Mouse (Mus musculus) heart, embryonic 13.5 days (tissue): ENCODE data around the gene Celf5. TPM values are rescaled to one million over a fixed set of nuclear protein-coding genes. Genes with fewer than 3 reads are reported as not detected.
A peak's percentile ranks its signal among the peaks of the same experiment; 100 is the strongest.

Experiments
- ATAC-seq: fragments of 200-750 bp; cut with Nextera tagmentation; 2 replicates; pipeline ENCODE4 v1.8.0; 2017; ENCODE audit warnings: moderate TSS enrichment; ENCODE audit not compliant: insufficient number of reproducible peaks, low FRiP score, low TSS enrichment; ENCODE audit errors: extremely low read depth
- H3K27ac ChIP-seq: fragments of 300-500 bp; sonication (generic); replicated peaks from 2 replicates; pipeline ENCODE4 v1.5.1; 2015; ENCODE audit warnings: moderate library complexity, mild to moderate bottlenecking, inconsistent platforms
- H3K27me3 ChIP-seq: fragments of 300-500 bp; sonication (generic); replicated peaks from 2 replicates; pipeline ENCODE4 v1.6.1; 2015; ENCODE audit warnings: mild to moderate bottlenecking, inconsistent platforms
- H3K36me3 ChIP-seq: fragments of 300-500 bp; sonication (generic); 2 replicates; pipeline ENCODE4 v1.6.1; 2015; ENCODE audit warnings: mild to moderate bottlenecking, inconsistent platforms
- H3K4me1 ChIP-seq: fragments of 300-500 bp; sonication (generic); 2 replicates; pipeline ENCODE4 v1.6.1; 2015; ENCODE audit warnings: inconsistent platforms
- H3K4me2 ChIP-seq: fragments of 300-500 bp; sonication (generic); 2 replicates; pipeline ENCODE4 v1.6.1; 2015; ENCODE audit warnings: inconsistent platforms, mild to moderate bottlenecking, moderate library complexity
- H3K4me3 ChIP-seq: fragments of 300-500 bp; sonication (generic); 2 replicates; pipeline ENCODE4 v1.5.1; 2015; ENCODE audit warnings: moderate library complexity, mild to moderate bottlenecking, inconsistent platforms
- H3K9ac ChIP-seq: fragments of 300-500 bp; sonication (generic); 2 replicates; pipeline ENCODE4 v1.6.1; 2015; ENCODE audit warnings: inconsistent platforms, mild to moderate bottlenecking, moderate library complexity
- H3K9me3 ChIP-seq: fragments of 300-500 bp; sonication (generic); 2 replicates; pipeline ENCODE4 v1.6.1; 2016; ENCODE audit warnings: inconsistent platforms
- WGBS: fragments of 180-500 bp; shearing (Covaris S2); methylation state at CpG from one replicate; pipeline ENCODE4 v1.1.7; 2015; ENCODE audit warnings: mixed read lengths; 5-methylcytosine and 5-hydroxymethylcytosine counted together
- polyA plus RNA-seq: library from polyadenylated mRNA; unstranded; fragments of >200 nt; fragmentation: Nextera tagmentation; extraction: Ambion mirVana; gene quantifications from 2 replicates; pipeline ENCODE4 v1.2.1, GENCODE M21; 2015

Celf5 gene
- polyA plus RNA-seq, 1 experiment from 2014 or later = 0.16 TPM

DNA sequence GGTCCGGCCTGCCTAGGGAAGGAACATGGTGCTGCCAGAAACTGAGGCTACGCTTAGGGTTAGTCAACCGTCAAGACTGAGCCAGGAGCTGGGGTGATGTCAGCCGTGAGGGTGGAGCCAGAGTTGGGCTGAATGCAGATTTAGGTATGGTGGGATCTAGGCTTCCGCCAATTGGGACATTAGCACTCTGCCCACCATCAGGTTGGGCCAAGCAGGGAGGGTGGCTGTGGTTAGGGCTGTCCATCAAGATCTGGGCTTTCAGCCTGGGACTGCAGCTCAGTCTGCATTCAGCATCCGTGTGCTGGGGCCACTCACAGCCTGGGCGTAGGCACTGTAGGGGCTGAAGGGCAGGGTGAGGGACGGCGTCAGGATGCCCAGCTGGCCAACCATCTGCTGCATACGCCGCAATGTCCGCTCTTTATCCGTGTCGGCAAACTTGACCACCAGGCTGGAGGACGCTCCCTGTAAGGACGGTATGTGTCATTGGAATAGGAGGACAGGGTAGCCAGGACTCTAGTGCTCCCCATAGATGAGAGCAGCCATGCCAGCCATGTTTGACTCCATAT, 14.8 kb downstream of the Celf5 start:
- whole genome bisulfite sequencing = 76% methylated on average over 16 of the region's 16 CpGs
- H3K4me3 ChIP-seq = no peak overlapping the region
- no peak overlapping the region for H3K9ac ChIP-seq
- no peak for ATAC-seq
- no peaks in the 10 kb centered on the region for H3K36me3 ChIP-seq
- H3K9me3 ChIP-seq = no peaks in the 10 kb centered on the region
- H3K4me2 ChIP-seq = no peak overlapping the region
- H3K4me1 ChIP-seq = peaks cover 10% of the 10 kb centered on the region
- no peak overlapping the region for H3K27ac ChIP-seq
- peaks cover 100% of the 10 kb centered on the region for H3K27me3 ChIP-seq

DNA sequence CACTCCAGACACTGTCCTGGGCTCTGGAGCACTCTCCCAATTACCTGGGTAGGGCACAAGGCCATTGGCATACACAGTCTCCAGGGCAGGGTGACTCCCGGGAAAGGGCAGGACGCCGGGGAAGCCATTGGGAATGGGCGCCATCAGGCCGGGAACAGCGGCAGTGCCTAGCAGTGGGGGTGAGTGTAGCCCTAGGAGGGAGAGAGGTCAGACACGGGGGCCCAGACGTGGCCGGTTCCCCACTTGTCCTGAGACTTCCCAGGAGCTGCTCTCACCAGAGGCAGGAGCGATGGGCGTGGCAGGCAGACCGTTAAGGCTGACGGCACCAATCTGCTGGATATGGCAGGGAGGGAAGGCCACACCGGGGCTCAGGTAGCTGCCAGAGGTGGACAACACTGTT, 15.6 kb downstream of the Celf5 start:
- no peak for ATAC-seq
- Histone ChIP-seq H3K4me3 (no peak overlapping the region), H3K9me3 (no peaks in the 10 kb centered on the region), H3K9ac (no peak overlapping the region), H3K4me1 (peaks cover 10% of the 10 kb centered on the region), H3K27ac (no peak overlapping the region), H3K4me2 (no peak overlapping the region), H3K27me3 (peaks cover 100% of the 10 kb centered on the region), H3K36me3 (no peaks in the 10 kb centered on the region)
- WGBS = 61% methylated on average over 14 of the region's 14 CpGs

DNA sequence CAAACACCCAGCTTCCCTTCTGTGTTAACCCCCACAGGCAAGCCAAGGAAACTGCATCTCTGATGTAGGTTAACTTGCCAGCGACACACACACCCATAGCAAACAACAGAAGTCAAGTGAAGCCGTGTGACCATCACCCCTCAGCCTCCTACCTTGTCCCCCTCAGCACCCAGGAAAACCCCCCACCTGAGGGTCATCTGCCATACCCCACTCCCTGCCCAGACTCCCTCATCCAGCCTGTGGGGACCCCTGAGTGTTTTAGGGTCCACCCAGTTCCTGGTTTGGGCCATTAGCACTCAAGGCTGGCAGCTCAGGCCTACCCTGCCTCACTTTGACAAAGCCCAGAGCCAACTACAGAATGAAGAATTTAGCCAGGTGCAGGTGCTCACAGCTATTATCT, 16.4 kb downstream of the Celf5 start:
- Histone ChIP-seq H3K4me2 (no peak overlapping the region), H3K9me3 (no peaks in the 10 kb centered on the region), H3K4me1 (peaks cover 10% of the 10 kb centered on the region), H3K27me3 (peaks cover 100% of the 10 kb centered on the region), H3K36me3 (no peaks in the 10 kb centered on the region), H3K27ac (no peak overlapping the region), H3K9ac (no peak overlapping the region), H3K4me3 (no peak overlapping the region)
- no peak for ATAC-seq
- WGBS = 82% methylated on average over 2 of the region's 2 CpGs

DNA sequence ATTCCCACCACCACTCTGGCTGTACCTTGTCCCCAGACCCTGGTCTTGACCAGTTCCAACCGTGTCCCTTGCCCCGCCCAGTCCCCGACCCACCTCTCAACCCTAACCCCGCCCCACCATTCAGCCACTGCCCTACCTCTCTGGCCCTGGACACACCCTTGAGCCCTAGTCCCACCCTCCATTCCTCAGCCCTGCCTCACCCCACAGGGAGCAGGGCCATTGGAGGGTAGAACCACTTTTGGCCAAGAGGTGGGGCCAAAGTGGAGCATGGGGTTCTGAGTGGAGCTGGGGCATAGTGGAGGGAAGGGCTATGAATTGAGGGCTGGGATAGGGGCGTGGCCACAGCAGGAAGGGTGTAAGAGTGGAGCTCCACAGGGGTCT, 17.3 kb downstream of the Celf5 start:
- H3K4me3 ChIP-seq = no peak overlapping the region
- no peaks in the 10 kb centered on the region for H3K36me3 ChIP-seq
- H3K27me3 ChIP-seq = peaks cover 100% of the 10 kb centered on the region
- H3K4me1 ChIP-seq = peaks cover 12% of the 10 kb centered on the region
- H3K9ac ChIP-seq = no peak overlapping the region
- ATAC-seq = no peak
- H3K4me2 ChIP-seq = no peak overlapping the region
- no peak overlapping the region for H3K27ac ChIP-seq
- H3K9me3 ChIP-seq = no peaks in the 10 kb centered on the region
- WGBS = 4% methylated on average over 5 of the region's 5 CpGs

DNA sequence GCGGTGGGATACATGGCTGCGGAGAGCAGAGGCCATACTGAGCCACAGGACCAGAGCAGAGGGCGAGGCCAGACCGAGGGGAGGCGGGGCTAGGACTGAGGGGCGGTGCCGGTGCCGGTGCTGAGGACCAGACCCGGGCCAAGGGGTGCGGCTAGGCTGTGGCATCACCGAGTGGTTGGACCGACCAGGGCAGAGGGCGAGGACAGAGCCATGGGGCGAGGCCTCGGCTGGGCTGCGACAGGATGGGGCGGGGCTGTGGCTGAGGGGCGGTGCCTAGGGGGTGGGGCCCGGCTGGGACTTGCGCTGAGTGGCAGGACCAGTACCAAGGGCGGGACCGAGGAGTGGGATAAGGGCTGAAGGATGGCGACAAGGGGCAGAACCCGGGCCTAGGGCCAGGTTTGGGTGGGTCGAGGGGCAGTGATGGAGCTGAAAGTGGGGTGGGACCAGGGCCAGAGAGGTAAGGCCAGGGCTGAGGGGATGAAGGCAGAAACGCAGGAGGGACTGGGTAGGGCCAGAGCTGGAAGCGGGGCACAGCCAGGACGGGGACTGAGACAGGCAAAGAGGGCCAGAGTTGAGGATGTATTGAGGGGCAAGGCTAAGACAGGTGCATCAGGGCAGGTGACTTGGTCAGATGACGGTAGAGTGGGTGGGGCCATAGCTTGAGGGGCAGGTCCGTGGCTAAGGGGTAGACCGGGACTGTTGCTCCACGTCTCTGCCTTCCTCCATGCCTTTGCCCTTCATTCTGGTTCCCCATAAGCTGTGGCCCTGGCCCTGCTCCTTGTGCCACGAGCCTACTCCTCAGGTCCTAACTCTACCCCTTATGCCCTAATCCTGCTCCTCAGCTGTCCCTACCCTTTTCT, 17.9 kb downstream of the Celf5 start:
- Histone ChIP-seq H3K9ac (0 out of 2 replicates have a peak overlapping the region, but pooled peaks have one; percentile 24), H3K27ac (no peak overlapping the region), H3K9me3 (no peaks in the 10 kb centered on the region), H3K4me3 (peak overlapping the region; percentile 36), H3K36me3 (no peaks in the 10 kb centered on the region), H3K4me1 (peaks cover 12% of the 10 kb centered on the region), H3K27me3 (peaks cover 100% of the 10 kb centered on the region), H3K4me2 (peak overlapping the region; percentile 55)
- WGBS = 3% methylated on average over 33 of the region's 33 CpGs
- ATAC-seq = peak; percentile 70

DNA sequence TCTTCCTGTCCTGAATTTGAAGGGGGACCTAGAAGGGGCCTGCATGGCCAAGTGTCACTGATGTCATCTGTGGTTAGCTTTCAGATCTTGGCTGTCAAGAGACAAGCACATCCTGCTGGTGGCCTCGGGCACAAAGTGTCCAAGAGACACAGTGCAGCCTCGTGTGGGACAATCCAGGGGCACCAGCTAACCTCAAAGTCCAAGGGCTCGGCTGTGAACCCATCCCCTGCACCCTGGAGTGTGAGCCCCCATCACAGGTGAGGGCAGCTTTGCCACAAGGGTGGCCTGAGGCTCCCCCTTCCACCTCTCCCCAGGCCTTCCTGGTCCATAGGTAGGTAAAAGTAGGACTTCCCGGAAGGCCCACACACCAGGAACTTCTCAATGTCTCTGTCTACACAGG, 19.0 kb downstream of the Celf5 start:
- H3K27me3 ChIP-seq = peaks cover 100% of the 10 kb centered on the region
- no peak overlapping the region; the same call in 1 of the 2 replicates for H3K4me2 ChIP-seq
- H3K4me3 ChIP-seq = no peak overlapping the region
- WGBS = 54% methylated on average over 4 of the region's 4 CpGs
- H3K9me3 ChIP-seq = no peaks in the 10 kb centered on the region
- no peaks in the 10 kb centered on the region for H3K36me3 ChIP-seq
- H3K4me1 ChIP-seq = peaks cover 12% of the 10 kb centered on the region
- H3K9ac ChIP-seq = no peak overlapping the region
- ATAC-seq = no peak
- H3K27ac ChIP-seq = no peak overlapping the region

DNA sequence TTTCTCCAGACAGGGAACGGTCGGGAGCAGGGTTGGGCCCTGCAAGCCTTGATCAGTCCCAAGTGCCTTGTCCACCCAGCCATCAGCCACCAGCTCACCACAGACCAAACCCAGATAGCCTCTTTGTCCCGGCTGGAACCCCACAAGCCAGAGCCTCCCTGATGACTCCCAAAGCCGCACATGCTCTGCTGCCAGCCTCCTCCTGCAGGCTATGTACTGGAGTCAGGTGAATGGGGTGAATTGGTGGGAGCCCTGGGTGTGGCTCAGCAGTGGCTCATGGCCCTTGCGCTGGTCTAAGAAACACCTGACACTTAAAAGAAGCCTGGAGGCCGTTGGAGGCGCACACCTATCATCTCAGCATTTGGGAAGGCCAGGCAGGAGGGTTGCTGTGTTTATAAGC, 19.6 kb downstream of the Celf5 start:
- Histone ChIP-seq H3K27me3 (peaks cover 100% of the 10 kb centered on the region), H3K4me2 (no peak overlapping the region), H3K4me1 (peaks cover 12% of the 10 kb centered on the region), H3K36me3 (no peaks in the 10 kb centered on the region), H3K27ac (no peak overlapping the region), H3K9me3 (no peaks in the 10 kb centered on the region), H3K4me3 (no peak overlapping the region), H3K9ac (no peak overlapping the region)
- WGBS = 63% methylated on average over 7 of the region's 7 CpGs
- ATAC-seq = no peak

DNA sequence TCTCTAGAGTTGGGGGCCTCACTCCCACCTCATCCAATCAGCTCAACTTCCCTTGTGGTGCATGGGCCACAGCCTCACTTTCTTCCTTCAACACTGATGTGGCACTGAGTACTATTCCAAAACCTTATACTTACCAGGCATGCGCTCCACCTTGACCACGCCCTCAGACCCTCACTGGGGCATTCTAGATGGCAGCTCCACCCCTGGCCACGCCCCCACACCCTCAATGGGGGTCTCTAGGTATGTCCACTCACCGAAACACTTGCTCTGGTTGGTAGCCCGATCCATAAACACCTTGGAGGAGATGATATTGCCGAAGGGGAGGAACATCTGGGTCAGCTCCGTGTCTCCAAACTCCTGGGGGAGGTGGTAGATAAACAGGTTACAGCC, 20.1 kb downstream of the Celf5 start:
- WGBS = 37% methylated on average over 7 of the region's 7 CpGs
- Histone ChIP-seq H3K4me3 (no peak overlapping the region), H3K36me3 (no peaks in the 10 kb centered on the region), H3K9me3 (no peaks in the 10 kb centered on the region), H3K27ac (no peak overlapping the region), H3K4me1 (peaks cover 12% of the 10 kb centered on the region), H3K9ac (no peak overlapping the region), H3K4me2 (no peak overlapping the region), H3K27me3 (peaks cover 100% of the 10 kb centered on the region)
- ATAC-seq = no peak

DNA sequence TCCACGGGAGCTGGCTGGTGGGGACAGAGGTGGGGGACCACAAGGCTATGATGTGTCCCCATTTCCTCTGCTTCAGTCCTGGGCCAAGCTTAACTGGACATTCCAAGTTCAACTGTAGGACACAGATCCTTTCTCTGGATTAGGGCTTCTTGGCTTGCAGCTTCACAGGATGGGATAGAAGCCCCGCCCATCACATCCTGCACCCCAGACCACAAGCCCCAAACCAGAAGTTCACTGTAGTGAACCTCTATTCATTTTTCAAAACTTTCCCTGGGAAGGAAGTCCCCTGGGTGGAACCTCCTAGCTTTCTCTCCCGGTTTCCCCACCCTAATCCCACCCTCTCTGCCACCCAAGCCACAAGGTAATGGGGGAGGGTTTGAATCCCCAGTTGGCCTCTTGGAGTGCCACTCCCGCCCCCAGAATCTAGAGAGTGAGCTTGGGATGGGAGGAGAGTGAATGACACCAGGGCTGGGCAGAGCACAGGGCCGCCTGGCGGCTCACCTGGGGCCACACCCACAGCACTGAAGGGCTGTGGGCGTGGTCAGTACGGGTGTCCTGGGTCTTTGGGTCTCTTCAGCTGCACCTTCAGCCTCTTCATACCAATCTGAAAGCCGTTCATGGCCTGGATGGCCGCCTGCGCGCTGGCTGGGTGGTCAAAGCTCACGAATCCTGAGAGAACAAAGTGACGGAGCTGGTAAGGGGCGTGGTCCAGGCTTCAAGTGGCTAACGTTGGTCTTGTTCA, 20.7 kb downstream of the Celf5 start:
- ATAC-seq = no peak
- Histone ChIP-seq H3K27me3 (peaks cover 100% of the 10 kb centered on the region), H3K27ac (no peak overlapping the region), H3K4me1 (peaks cover 12% of the 10 kb centered on the region), H3K9ac (no peak overlapping the region), H3K9me3 (no peaks in the 10 kb centered on the region), H3K4me3 (no peak overlapping the region), H3K36me3 (no peaks in the 10 kb centered on the region), H3K4me2 (no peak overlapping the region)
- 6% methylated on average over 16 of the region's 16 CpGs for WGBS

DNA sequence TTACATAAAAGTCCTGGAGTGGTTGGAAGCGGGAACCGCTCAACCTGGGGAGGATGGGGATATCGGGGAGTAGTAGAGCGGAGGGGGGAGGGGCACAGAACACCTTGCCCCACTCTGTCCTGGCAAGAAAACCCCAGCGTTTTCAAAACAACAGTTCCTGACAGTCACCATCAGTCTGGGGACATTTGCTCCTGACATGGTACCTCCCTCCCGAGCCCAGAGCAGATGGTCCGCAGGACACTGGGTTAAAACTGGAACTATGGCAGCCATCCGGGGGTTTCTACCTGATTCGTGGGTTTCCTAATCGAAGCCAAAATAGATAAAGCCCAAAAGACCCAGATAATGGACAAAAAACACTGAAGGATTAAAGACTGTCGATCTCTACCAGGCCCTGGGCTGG, 21.6 kb downstream of the Celf5 start:
- H3K27ac ChIP-seq = no peak overlapping the region
- no peaks in the 10 kb centered on the region for H3K9me3 ChIP-seq
- peaks cover 12% of the 10 kb centered on the region for H3K4me1 ChIP-seq
- H3K4me3 ChIP-seq = no peak overlapping the region
- H3K4me2 ChIP-seq = no peak overlapping the region
- no peak for ATAC-seq
- H3K36me3 ChIP-seq = no peaks in the 10 kb centered on the region
- peaks cover 100% of the 10 kb centered on the region for H3K27me3 ChIP-seq
- 37% methylated on average over 11 of the region's 11 CpGs for WGBS
- H3K9ac ChIP-seq = no peak overlapping the region

DNA sequence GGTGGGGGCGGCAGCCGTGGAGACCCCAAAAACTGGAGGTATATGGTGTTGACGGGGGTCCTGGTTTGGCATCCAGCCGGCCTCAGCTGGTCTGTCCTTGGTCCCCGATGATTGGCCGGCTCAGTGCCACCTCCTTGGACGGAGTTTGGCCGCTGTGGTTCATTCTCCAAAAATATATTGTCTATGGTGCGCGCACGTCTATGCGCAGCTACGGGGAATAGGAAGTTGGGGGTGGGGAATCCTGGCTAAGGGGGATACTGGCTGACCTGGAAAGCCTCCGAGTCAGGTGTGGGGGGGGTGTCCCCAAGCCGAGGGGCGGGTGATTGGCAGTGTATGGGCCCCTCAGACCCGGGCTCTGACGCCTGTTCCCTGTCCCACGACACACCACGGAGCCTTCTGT, 22.0 kb downstream of the Celf5 start:
- no peaks in the 10 kb centered on the region for H3K36me3 ChIP-seq
- no peak overlapping the region for H3K9ac ChIP-seq
- WGBS = 28% methylated on average over 20 of the region's 20 CpGs
- H3K4me1 ChIP-seq = peaks cover 12% of the 10 kb centered on the region
- no peak for ATAC-seq
- H3K27me3 ChIP-seq = peaks cover 100% of the 10 kb centered on the region
- no peak overlapping the region for H3K27ac ChIP-seq
- peak overlapping the region; percentile 14; the same call in 1 of the 2 replicates for H3K4me3 ChIP-seq
- 0 out of 2 replicates have a peak overlapping the region, but pooled peaks have one; percentile 18 for H3K4me2 ChIP-seq
- no peaks in the 10 kb centered on the region for H3K9me3 ChIP-seq
